Mouse (Mus musculus): Measurements from ENCODE around the gene Gm9964. TPM values are rescaled to one million over a fixed set of nuclear protein-coding genes. Genes with fewer than 3 reads are reported as not detected.
"Not testable (repeated sequence)": the region's sequence is repeated elsewhere in the genome, so short reads cannot be mapped to it uniquely, and the experiment has no call there.

The Gm9964 gene
- polyA plus RNA-seq, 1 experiment from 2014 or later, result not detected

DNA sequence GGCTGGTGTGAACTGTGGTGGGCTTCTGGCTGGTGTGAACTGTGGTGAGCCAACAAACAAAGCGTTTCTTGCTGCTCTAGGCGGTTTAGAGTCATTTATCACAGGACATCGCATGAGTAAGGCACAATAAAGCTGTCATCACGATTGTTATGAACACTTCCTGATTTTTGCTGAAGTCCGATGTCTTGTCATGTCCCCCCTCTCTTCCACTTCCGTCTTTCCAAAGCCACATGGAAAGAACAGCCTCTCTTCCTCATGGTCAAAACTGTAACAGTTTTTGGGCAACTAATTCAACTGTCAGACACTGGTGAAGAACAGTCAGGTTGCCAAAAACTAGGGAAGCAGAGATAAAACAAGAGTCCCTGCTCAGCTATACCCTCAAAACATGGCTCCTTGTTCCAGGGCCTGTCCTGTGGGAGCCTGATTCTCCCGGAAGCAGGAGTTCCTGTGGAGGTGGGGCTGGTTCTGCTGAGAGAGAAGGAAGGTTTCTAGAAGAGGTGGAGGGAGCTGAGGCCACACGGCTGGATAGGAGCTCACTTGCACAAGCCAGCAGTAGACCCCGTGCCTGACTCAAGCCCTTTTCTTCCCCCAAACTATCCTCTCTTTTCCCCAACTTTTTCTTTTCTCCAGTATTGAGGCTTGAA, 9.1 kb upstream of the Gm9964 start:
- Histone ChIP-seq H3K27ac (ENCODE audit: low read length) (peak overlapping the region; percentile 78), H3K4me3 (ENCODE audit: low read length) (no peak overlapping the region), H3K9me3 (ENCODE audit: control insufficient read depth, low read length) (no peaks in the 10 kb centered on the region), H3K27me3 (replicated peaks; ENCODE audit: control insufficient read depth, insufficient read depth, low read length) (no peaks in the 10 kb centered on the region), H3K9ac (ENCODE audit: low read depth, low read length) (no peak overlapping the region), H3K36me3 (ENCODE audit: control insufficient read depth, insufficient read depth, low read length) (no peaks in the 10 kb centered on the region), H3K4me1 (ENCODE audit: control insufficient read depth, insufficient read depth, low read length) (peaks cover 19% of the 10 kb centered on the region), H3K4me2 (ENCODE audit: low read depth, low read length) (no peak overlapping the region)
- WGBS, result 59% methylated on average over 9 of the region's 9 CpGs
- no peak for ATAC-seq

GRCm38 (mm10) chr11:79304245-79304644, 7.5 kb upstream of the Gm9964 start:
- not testable (repeated sequence) for ATAC-seq; H3K27ac ChIP-seq (ENCODE audit: low read length); H3K4me3 ChIP-seq (ENCODE audit: low read length); H3K9ac ChIP-seq (ENCODE audit: low read depth, low read length); H3K27me3 ChIP-seq (replicated peaks; ENCODE audit: control insufficient read depth, insufficient read depth, low read length); H3K36me3 ChIP-seq (ENCODE audit: control insufficient read depth, insufficient read depth, low read length); H3K9me3 ChIP-seq (ENCODE audit: control insufficient read depth, low read length); H3K4me2 ChIP-seq (ENCODE audit: low read depth, low read length)
- WGBS, result 82% methylated on average over 4 of the region's 4 CpGs
- H3K4me1 ChIP-seq (ENCODE audit: control insufficient read depth, insufficient read depth, low read length), result peaks cover 19% of the 10 kb centered on the region

DNA sequence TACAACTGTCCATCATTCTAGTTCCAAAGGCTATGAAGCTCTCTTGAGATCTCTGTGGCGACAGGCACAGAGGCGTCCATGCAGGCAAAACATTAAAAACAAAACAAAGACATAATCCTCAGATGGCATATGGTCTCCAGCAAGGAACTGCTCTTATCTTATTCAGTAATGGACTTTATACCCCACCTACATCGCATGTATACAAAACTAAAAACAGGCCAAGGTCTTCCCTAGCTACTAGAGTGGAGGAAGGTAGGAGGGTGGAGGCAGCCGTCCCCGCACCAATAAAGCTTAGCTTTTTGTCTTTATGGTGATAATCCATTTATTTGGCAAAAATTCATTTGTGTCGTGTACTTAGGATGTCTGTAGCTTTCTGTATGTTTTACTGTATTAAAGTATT, 6.4 kb upstream of the Gm9964 start:
- Histone ChIP-seq H3K4me3 (ENCODE audit: low read length) (no peak overlapping the region), H3K36me3 (ENCODE audit: control insufficient read depth, insufficient read depth, low read length) (no peaks in the 10 kb centered on the region), H3K9ac (ENCODE audit: low read depth, low read length) (no peak overlapping the region), H3K4me1 (ENCODE audit: control insufficient read depth, insufficient read depth, low read length) (peaks cover 19% of the 10 kb centered on the region), H3K9me3 (ENCODE audit: control insufficient read depth, low read length) (no peaks in the 10 kb centered on the region), H3K27ac (ENCODE audit: low read length) (no peak overlapping the region), H3K27me3 (replicated peaks; ENCODE audit: control insufficient read depth, insufficient read depth, low read length) (no peaks in the 10 kb centered on the region), H3K4me2 (ENCODE audit: low read depth, low read length) (no peak overlapping the region)
- WGBS, result 65% methylated on average over 6 of the region's 6 CpGs
- ATAC-seq, result peak; percentile 57

DNA sequence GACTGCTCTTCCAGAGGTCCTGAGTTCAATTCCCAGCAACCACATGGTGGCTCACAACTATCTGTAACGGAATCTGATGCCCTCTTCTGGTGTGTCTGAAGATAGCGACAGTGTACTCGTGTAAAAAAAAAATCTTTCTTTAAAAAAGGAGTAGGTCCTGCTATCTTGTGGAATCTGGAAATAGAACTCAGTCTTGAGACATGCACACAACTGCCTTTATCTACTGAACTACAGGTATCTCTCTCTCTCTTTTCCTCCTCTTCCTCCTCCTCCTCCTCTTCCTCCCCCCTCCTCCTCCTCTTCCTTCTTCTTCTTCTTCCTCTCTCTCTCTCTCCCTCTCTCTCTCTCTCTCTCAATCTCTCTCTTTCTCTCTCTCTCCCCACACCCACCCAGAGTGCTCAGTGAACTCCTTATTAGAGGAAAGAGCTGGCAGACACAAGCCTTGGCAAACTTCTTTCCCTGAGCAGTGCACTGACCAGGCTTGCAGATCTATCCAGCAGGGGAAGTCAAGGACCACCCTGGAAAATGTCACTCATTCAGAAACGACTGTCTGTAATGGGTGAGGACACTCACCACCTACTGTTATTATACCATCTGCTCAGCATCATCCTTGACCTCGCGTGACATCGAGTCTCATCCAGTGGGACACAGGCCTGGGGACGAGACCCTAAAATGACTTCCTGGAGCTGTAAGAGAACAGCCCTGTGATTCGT, 3.2 kb upstream of the Gm9964 start:
- Histone ChIP-seq H3K4me2 (ENCODE audit: low read depth, low read length) (no peak overlapping the region), H3K27ac (ENCODE audit: low read length) (no peak overlapping the region), H3K27me3 (replicated peaks; ENCODE audit: control insufficient read depth, insufficient read depth, low read length) (no peaks in the 10 kb centered on the region), H3K9ac (ENCODE audit: low read depth, low read length) (no peak overlapping the region), H3K9me3 (ENCODE audit: control insufficient read depth, low read length) (no peaks in the 10 kb centered on the region), H3K36me3 (ENCODE audit: control insufficient read depth, insufficient read depth, low read length) (no peaks in the 10 kb centered on the region), H3K4me3 (ENCODE audit: low read length) (no peak overlapping the region), H3K4me1 (ENCODE audit: control insufficient read depth, insufficient read depth, low read length) (no peaks in the 10 kb centered on the region)
- no peak for ATAC-seq
- WGBS, result 74% methylated on average over 9 of the region's 9 CpGs

- no peak overlapping the region for H3K4me2 ChIP-seq (ENCODE audit: low read depth, low read length)
- H3K4me1 ChIP-seq (ENCODE audit: control insufficient read depth, insufficient read depth, low read length), result peaks cover 23% of the 10 kb centered on the region
- H3K36me3 ChIP-seq (ENCODE audit: control insufficient read depth, insufficient read depth, low read length), result no peaks in the 10 kb centered on the region
- H3K4me3 ChIP-seq (ENCODE audit: low read length), result no peak overlapping the region
- H3K9ac ChIP-seq (ENCODE audit: low read depth, low read length), result no peak overlapping the region
- no peaks in the 10 kb centered on the region for H3K9me3 ChIP-seq (ENCODE audit: control insufficient read depth, low read length)
- ATAC-seq, result peak; percentile 47
- 32% methylated on average over 1 of the region's 1 CpGs for WGBS
- no peak overlapping the region for H3K27ac ChIP-seq (ENCODE audit: low read length)
- H3K27me3 ChIP-seq (replicated peaks; ENCODE audit: control insufficient read depth, insufficient read depth, low read length), result no peaks in the 10 kb centered on the region
These were observed 539 bp downstream of the Gm9964 start for GRCm38 (mm10) chr11:79296167-79296566.

- Histone ChIP-seq H3K4me1 (ENCODE audit: control insufficient read depth, insufficient read depth, low read length) (peaks cover 28% of the 10 kb centered on the region), H3K4me2 (ENCODE audit: low read depth, low read length) (no peak overlapping the region), H3K9ac (ENCODE audit: low read depth, low read length) (no peak overlapping the region), H3K27me3 (replicated peaks; ENCODE audit: control insufficient read depth, insufficient read depth, low read length) (no peaks in the 10 kb centered on the region), H3K36me3 (ENCODE audit: control insufficient read depth, insufficient read depth, low read length) (no peaks in the 10 kb centered on the region), H3K27ac (ENCODE audit: low read length) (peak overlapping the region; percentile 87), H3K9me3 (ENCODE audit: control insufficient read depth, low read length) (no peaks in the 10 kb centered on the region), H3K4me3 (ENCODE audit: low read length) (no peak overlapping the region)
- 30% methylated on average over 1 of the region's 1 CpGs for WGBS
- ATAC-seq, result peak; percentile 90
These were observed 2.7 kb downstream of the Gm9964 start for GRCm38 (mm10) chr11:79293971-79294370.

DNA sequence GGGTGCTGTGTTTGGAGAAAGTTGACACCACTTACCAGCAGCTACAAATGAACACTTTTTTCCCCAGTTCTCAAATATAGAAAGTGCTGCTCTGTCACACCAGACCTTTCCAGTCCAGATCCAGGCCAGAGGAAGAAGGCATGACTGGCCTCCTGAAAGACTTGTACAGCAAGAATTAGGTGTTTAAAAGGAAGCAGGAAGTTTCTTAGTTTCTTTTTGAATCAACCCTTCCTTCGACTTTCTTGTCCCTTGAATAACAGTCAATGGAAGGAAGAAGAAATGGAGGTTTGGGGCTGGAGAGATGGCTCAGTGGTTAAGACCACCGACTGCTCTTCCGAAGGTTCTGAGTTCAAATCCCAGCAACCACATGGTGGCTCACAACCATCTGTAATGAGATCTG, 3.7 kb downstream of the Gm9964 start:
- Histone ChIP-seq H3K4me2 (ENCODE audit: low read depth, low read length) (no peak overlapping the region), H3K27me3 (replicated peaks; ENCODE audit: control insufficient read depth, insufficient read depth, low read length) (no peaks in the 10 kb centered on the region), H3K27ac (ENCODE audit: low read length) (peak overlapping the region; percentile 72), H3K9ac (ENCODE audit: low read depth, low read length) (no peak overlapping the region), H3K4me1 (ENCODE audit: control insufficient read depth, insufficient read depth, low read length) (peaks cover 36% of the 10 kb centered on the region), H3K36me3 (ENCODE audit: control insufficient read depth, insufficient read depth, low read length) (no peaks in the 10 kb centered on the region), H3K9me3 (ENCODE audit: control insufficient read depth, low read length) (no peaks in the 10 kb centered on the region), H3K4me3 (ENCODE audit: low read length) (no peak overlapping the region)
- no peak for ATAC-seq
- WGBS, result 86% methylated on average over 3 of the region's 3 CpGs

DNA sequence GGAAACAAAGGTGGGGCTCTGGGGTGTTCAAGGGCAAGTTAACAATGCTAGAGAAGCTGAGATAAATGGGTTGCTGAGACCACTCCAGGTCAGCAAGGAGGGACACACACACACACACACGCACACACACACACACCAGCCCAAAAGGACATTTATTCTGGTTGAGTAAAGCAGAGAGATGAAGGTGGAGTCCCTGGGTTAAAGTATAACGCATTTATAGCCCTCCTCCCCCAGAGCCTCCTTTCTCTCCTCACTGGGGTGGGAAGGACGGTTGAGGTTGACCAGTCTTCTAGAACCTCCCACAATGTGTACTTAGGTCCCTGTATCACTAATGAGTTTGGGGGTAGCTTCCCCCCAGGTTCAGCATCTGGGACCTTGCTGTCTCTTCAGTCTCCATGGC, 4.6 kb downstream of the Gm9964 start:
- Histone ChIP-seq H3K4me1 (ENCODE audit: control insufficient read depth, insufficient read depth, low read length) (peaks cover 45% of the 10 kb centered on the region), H3K4me3 (ENCODE audit: low read length) (no peak overlapping the region), H3K27me3 (replicated peaks; ENCODE audit: control insufficient read depth, insufficient read depth, low read length) (no peaks in the 10 kb centered on the region), H3K27ac (ENCODE audit: low read length) (peak overlapping the region; percentile 72), H3K4me2 (ENCODE audit: low read depth, low read length) (no peak overlapping the region), H3K9ac (ENCODE audit: low read depth, low read length) (no peak overlapping the region), H3K36me3 (ENCODE audit: control insufficient read depth, insufficient read depth, low read length) (no peaks in the 10 kb centered on the region), H3K9me3 (ENCODE audit: control insufficient read depth, low read length) (no peaks in the 10 kb centered on the region)
- WGBS, result 62% methylated on average over 3 of the region's 3 CpGs
- peak; percentile 38 for ATAC-seq

DNA sequence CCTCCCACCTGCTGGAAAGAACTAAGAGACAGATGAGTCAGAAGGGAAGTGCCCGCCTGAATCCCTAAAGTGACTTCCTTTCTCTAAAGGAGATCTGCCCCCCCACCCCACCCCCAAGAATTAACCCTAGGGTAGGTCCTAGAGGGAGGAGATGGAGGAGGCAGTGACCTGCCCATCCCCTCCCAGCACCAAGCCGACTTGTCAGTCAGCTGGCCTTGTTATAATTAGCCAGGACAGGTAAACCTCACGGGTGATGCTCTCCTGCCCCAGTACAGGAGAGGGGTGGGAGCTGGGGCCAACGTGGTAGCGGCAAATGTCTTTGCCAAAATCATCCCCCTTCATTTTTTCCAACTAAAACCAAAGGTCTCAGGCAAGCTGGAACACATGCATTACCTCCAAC, 5.1 kb downstream of the Gm9964 start:
- H3K9me3 ChIP-seq (ENCODE audit: control insufficient read depth, low read length), result no peaks in the 10 kb centered on the region
- 54% methylated on average over 5 of the region's 5 CpGs for WGBS
- no peaks in the 10 kb centered on the region for H3K36me3 ChIP-seq (ENCODE audit: control insufficient read depth, insufficient read depth, low read length)
- H3K4me1 ChIP-seq (ENCODE audit: control insufficient read depth, insufficient read depth, low read length), result peaks cover 47% of the 10 kb centered on the region
- no peak overlapping the region for H3K9ac ChIP-seq (ENCODE audit: low read depth, low read length)
- H3K4me3 ChIP-seq (ENCODE audit: low read length), result no peak overlapping the region
- H3K4me2 ChIP-seq (ENCODE audit: low read depth, low read length), result no peak overlapping the region
- no peaks in the 10 kb centered on the region for H3K27me3 ChIP-seq (replicated peaks; ENCODE audit: control insufficient read depth, insufficient read depth, low read length)
- peak overlapping the region; percentile 14; the same call in 1 of the 2 replicates for H3K27ac ChIP-seq (ENCODE audit: low read length)
- ATAC-seq, result no peak
